Mouse (Mus musculus): ENCODE results near the gene Rasl11b. TPM values are rescaled to one million over a fixed set of nuclear protein-coding genes. Genes with fewer than 3 reads are reported as not detected.

The Rasl11b gene
- polyA plus RNA-seq, 1 experiment from 2014 or later: 28.6 TPM

DNA sequence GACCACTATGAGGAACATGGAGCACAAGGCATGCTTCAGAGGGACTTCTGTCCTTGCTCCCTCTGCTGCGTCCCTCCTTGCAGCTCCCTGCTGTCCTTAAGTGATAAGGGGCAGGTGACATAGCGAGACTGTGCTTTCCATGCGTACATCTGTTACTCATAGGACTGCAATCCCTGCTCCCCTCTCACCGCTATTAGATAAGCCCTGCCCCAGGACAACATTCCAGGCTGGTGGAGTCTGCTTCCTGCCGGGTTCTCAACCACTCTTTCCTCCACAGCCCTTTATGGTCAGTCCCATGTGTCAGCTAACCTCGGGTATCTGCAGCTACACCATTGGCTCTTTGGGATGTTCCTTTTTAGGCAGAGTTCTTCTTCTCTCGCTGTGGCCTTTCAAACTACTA lies 13.4 kb downstream of the Rasl11b start:
- DNase-seq (ENCODE audit: low spot score): no peak

DNA sequence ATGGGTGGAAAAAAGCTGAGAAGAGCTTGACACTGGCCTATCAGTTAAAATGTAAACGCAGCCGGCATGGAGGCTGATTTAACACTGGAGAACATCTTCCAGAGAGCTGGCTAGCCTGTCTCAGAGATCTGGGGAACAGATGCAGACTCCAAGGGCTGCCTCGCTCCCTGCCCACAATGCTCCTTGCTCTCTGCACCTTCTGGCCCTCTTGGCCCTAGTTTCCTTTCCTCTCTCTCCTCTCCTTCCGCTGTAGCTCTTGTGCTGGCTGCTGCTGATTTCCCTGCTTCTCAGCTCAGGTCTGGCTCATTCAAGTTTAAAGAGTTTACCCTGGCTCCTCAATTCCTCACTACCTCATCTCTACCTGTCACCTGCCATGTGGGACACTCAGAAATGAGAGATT lies 14.6 kb downstream of the Rasl11b start:
- no peak for DNase-seq (ENCODE audit: low spot score)

DNA sequence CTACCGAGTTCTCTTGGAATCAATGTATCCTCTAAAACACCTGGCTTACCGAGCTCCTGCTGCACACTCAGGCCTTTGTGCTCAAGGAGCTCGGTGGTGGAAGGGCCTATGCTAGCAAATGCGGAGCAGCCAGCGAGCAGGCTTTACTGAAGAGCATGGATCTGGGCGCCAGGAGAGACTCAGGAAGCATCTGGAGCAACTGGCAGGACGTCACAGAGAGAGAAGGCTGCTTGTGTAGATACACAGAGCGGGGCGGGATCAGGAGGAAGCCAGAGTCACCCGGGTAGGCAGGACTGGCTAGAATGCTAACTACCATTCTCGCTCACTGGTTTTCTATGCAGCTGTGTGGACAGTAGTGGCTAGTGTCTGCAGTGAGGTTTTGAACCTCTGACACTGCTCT lies 16.3 kb downstream of the Rasl11b start:
- DNase-seq (ENCODE audit: low spot score): no peak

DNA sequence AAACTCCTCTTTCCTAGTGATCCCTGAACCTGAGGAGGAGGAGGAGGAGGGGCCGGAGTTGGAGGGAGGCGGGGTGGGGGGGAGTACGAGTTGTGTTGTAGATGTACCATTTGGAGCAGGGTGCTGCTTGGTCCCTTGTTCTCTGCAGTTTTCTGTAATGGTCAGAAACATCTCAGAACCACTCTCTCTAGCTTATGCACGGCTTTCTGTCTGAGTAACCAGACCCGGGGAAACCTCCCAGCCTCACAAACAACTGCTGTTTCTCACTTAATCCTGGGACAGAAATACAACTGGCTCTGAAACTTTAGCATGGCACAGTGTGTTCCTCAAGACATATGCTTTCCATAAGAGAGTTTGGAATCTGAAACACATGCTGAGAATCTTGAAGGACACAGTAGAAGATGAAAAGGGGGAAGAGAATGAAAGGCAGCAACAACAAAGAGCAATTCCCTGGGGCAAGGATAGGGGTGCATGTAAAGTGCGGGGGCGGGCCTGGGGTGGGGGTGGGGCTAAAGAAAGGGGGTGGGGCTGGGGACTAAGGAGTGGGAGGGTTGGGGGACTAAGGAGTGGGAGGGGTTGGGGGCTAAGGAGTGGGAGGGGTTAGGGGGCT lies 19.5 kb downstream of the Rasl11b start:
- DNase-seq (ENCODE audit: low spot score): no peak

DNA sequence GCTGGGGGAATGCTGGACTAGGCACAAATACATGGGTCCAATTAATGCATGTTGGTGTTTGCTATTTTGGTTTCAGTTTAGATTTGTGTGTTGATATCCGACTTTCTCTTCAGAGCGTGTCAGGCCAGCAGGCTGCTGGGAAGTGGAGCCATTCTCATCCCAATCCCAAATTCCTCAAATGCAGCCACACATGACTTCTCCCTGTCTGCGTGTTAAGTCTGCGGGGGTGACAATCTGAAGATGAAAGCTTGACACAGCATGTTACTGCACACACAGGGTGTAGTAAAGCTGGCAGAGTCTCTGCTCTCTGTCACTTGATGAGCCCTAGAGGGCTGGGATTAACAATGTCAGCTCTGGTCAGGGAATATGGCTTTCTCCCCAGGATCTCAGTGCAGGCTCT lies 20.0 kb downstream of the Rasl11b start:
- DNase-seq (ENCODE audit: low spot score): no peak

DNA sequence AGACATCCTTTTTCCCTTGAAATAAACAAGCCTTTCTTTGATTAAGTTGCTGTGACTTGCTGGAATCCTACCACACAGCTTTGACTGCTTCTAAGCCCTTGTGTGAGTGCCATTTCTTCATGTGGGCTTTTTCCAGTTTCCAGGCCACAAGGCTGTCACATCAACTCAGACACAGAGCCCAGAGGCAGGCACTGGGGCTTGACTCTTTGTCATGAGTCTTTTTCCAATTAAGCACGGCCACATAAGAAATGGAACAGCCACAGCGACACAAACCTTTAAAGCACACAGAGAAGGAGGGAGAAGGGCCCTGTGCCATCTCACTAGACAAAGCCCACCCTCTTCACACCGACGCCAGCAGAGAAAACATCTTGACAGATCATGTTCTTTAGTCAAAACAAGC lies 23.4 kb downstream of the Rasl11b start:
- no peak for DNase-seq (ENCODE audit: low spot score)

DNA sequence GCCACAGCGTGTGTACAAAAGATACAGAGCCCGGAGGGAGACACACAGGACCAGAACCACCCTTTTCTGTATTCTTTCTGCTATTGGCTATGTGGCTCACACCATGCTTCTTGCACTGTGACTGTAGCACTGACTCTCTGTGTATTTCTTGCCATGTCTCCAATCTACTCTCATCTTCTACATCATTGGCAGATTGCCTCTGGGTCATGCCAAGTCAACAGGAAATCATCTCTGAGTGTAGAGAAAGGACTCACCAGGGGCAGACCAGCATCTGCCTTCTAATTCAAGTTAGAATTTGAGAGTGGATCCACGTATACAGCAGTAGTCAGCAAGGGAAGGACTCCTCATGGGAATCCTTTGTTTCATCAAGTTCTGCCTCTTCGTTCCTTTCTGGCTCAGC lies 27.5 kb downstream of the Rasl11b start:
- no peak for DNase-seq (ENCODE audit: low spot score)

DNA sequence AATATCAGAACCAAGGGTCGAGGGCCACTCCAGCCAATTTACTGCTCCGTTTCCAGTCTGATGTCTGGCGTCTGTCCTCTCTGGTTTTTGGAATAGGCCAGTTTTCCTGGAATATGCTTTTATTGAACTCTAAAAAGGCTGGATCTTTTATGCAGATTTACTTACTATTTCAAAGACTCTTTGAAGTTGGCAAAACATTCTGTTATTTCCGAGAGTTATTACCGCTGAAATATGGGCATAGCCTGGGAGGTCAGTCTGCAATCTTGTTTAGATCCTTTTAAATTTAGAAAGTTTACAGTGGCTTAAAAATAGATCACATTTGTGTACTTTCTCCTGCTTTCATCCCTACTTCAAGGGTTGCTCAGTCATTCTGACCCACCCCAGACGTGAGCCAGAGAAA lies 29.4 kb downstream of the Rasl11b start:
- DNase-seq (ENCODE audit: low spot score): no peak

DNA sequence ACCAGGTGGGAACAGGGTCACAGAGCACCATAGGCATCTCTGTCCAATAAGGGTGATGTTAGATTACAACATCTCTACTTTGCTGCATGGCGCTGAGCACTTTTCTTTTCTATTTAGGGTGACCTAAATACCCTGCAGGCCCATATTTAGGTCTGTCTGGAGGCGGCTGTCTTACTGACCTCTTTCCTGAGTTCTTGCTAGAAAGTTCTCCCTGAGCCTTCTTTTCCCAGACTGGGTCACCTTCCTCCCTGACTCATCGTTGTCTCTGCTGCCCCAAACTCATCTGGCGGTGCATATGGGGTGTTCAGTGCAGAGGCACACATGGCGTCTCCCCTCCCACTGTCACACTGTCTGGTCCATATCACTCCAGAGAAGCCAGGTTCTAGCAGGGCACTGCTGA lies 31.1 kb downstream of the Rasl11b start:
- no peak for DNase-seq (ENCODE audit: low spot score)

DNA sequence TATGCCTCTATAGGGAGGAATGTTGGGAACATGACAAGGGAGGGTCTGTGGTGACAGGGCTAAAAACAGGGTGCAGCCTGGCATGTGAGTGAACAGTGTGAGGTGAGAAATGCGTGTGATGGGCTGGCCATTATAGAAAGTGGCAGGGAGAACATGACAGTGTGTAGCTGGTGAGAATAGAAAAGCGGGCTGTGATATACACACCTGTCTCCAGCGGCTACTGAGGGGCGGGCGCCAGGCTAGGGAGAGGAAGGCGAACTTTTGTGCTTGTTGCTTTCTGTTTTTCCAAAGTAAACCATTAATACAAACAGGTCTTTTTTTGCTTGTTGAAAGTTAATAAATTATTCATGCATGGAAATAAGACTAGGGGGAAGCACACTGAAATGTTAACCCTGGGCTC lies 32.3 kb downstream of the Rasl11b start:
- no peak for DNase-seq (ENCODE audit: low spot score)

DNA sequence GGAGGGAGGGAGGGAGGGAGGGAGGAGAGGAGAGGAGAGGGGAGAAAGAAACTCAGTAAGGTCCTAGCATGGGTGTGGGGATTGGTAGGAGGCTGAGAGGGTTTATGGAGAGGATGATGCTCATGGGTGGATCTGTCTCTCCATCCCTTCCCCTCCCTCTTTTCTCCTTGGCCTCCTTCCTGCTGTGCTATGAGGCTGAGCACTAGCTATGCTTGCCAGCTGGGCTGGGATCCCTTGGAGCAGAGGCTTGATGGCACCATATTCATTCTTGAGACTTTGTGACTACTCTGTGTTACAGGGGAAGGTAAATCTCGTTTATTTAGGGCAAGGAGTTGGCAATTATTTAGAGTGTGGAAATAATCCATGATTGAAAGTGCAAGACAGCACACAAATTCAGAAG lies 33.9 kb downstream of the Rasl11b start:
- DNase-seq (ENCODE audit: low spot score): no peak

DNA sequence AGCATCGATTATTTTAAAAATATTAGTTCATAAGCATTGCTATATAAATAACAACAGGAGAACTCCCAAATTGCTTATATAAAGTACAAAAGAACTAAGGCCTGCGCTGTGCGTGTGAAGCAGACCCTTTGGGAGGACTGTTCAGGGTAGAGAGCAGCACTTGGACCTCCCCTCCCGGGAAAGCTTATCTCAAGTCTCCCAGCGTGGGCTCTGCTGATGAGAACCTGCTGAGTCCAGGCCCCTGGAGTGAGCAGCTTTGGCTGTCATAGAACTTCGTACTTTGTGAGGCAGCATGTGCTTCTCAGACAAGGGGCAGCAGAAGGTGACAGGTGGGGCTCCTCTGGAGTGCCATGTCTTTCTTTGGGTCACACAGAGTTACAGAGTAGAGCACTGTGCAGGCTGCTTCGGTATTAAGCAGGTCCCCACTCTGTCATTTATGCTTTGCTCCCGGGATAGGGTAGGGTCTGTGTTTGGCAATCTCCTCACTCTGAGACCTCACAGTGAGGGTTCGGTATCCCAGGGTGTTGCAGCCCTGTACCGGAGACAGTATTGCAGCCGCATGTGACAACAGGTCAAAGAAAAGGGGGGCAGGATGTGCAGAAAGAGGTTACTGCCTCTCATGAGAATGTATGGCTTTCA lies 34.8 kb downstream of the Rasl11b start:
- DNase-seq (ENCODE audit: low spot score): no peak

DNA sequence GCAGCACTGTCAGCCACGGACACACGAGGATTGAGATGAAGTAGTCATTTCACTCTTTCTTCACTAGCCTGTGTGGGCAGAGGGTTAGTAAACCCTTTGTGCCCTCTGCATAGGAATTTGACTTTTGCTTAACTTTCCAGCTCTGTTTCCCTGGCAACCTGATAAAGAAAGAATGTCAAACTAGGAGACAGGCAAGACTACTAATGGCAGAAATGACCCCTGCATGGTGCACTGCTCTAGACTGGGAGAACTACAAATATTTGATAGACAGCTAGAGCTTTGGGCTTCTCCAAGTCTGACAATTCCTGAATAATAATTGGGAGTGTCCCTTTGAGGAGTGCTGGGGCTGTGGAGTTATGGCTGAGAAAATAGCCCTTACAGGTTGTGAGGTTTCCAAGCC lies 35.4 kb downstream of the Rasl11b start:
- no peak for DNase-seq (ENCODE audit: low spot score)

DNA sequence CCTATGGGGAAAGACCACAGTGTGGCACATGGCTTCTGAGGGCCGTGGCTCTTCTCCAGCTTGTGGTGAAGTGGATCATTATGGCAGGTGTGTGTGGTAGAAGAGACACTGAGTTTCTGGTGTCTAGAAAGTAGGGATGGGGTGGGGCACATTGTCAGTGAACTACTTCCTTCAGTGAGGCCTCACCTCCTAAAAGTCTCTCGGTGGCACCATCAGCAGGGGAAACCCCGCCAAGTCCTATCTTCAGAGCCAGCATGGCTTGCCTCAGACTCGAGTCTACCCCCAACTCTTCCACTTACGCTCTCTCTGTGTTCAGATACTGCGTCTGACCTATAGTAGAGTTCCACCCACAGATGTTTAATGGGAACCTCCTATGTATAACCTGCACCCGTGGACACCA lies 38.7 kb downstream of the Rasl11b start:
- peak; percentile 14 for DNase-seq (ENCODE audit: low spot score)

DNA sequence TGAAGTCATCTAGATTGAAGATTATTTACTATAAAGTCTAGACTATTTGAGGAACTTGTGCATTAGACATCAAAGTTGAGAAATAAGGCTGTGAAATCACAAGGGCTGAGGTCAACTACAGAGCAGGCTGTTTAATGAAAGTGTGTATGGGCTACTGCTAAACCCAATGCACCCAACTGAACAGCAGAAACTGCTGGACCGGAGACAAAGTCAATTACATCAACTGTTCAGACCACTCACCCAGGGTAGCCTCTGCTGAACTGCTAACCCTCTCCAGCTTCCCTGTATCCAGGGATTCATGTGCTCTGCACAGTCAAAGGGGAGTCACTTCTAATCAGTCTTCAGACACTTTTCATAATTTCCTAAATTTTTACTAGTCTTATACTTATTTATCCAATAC lies 44.3 kb downstream of the Rasl11b start:
- no peak for DNase-seq (ENCODE audit: low spot score)

DNA sequence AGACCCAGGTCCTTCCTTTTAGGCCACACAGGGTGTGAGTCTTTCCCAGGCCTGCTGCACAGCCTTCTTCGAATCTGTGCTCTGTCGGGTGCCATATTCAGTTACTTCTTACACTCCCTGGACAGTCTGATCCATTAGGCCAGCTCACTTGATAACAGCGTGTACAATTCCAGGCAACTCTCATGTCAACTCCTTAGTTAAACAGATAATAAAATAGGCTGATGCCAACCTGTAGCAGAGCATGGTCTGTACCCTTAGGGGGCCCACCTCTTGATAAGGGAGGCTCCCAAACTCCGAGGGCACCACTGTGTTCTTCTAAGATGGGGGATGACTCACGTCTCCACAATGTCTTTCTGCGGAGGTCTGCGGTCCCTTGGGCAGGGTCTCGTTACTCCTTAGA lies 45.2 kb downstream of the Rasl11b start:
- DNase-seq (ENCODE audit: low spot score): no peak

DNA sequence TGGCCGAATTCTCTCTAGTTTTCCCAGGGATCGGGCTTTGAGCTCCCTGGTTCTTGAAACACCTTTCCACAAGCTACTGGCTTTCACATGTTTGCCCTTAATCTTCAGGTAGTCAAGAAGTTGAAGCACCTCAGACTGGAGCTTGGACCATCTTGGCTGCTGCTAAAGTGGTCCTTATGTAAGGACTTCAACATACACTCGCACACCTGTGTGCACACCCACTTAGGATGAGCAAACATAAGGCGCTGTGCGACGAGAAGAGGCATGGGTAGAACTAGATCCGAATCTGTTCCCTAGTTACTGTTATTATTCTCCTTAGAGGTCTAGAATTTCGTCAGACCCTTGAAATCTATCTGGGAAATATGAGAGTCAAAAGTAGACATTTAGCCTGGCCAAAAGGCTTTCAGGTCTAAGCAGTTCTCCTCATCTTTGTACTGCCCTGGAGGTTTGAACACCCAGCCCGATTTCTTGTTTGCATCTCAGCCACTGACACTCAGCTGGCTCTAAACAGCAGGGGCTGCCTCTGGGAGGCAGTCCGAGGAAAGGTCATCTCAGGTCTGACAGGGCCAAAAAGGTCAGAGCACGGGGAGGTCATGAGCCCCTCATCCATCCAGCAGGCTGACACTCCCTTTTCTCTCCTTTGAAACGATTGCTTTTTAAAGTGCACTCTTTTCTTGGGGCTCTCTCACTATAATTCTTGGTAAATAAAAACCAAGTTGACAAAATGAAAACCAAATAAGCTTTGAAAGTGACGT lies 46.0 kb downstream of the Rasl11b start:
- DNase-seq (ENCODE audit: low spot score): no peak

DNA sequence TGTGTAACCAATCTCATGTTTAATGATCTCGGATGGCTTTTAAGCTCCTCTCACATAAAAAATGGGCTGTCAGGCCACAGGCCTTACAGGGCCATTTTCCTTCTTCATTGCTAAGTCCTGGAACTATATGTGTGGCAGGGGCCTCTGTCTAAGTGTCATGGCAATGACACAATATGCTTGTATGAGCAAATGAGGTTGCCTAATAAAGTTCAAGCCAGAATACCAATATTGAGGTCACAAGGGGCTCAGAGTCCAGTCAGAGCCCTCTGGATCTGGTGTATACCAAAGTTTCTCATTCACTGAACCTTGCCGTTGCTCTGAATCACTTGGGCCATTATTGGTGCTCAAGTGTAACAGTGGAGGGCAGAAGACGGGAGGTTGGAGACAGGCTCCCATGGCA lies 47.6 kb downstream of the Rasl11b start:
- no peak for DNase-seq (ENCODE audit: low spot score)

DNA sequence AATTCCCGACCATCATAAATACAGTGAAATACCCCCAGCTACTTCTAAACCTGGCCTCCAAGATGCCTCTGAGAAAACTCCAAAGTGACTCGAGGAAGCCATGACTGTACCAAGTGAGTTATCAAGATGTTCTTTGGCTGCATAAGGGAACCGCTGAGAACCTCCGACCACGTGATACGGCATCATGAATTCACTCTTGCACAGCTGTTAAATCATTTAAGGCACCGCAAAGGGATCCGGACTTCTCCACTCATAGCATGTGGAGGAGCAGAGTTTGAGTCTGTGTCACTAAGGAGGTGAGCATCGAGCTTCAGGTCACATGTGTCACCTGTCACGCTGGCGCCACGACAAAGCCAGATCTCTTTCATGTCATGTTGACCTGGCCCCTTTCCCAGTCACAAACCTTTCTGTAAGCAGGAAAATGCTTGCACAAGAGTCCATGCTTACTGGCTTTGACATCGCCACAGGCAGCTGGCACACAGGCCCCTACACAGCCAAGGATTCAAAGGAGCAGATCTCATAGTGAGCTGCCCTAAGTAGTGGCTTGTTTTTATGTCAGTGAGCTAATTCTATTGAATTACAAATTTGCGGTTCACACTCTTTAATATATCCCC lies 49.4 kb downstream of the Rasl11b start:
- no peak for DNase-seq (ENCODE audit: low spot score)

DNA sequence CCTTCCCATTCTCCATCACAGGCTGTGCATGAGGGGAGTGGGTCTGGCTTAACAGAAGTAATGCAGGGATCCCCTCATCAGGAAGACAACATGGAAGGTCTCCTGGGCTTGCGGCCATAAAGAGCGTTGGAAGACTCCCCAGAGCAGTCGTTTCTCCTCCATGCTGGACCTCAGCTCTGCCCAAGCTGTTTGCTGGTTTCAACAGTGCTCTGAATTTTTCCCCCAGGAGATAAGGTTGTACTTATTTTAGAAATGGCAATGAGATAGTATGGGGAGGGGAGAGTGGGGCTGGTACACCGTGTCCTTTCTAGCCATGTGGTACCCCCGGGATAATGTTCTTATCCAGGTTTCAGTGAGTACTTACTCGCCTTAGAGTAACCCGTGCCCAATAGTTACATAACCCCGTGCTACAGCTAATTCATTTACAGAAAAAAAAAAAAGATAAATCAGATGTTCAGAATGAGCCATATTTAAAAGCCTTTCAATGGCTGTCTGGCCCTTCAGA lies 50.6 kb downstream of the Rasl11b start:
- no peak for DNase-seq (ENCODE audit: low spot score)

DNA sequence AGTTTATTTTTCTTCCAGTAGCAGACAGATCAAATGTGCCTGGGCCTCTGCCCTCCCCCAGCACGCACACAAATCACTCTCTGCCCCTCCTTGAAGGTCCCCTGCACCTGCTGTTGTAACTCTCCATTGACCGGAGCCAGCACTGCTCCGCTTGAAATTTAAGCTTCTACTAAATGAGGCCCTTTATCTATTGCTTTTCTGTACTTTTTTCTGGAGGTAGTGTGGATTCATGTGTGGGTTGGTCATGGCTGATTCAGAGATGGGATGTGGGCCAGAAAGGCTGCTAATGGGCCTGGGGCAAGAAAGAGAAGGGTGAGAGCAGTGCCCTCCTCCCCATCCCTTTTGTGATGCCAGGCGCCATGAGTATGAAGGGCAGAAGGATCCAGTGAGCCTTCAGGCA lies 51.4 kb downstream of the Rasl11b start:
- DNase-seq (ENCODE audit: low spot score): peak; percentile 15

DNA sequence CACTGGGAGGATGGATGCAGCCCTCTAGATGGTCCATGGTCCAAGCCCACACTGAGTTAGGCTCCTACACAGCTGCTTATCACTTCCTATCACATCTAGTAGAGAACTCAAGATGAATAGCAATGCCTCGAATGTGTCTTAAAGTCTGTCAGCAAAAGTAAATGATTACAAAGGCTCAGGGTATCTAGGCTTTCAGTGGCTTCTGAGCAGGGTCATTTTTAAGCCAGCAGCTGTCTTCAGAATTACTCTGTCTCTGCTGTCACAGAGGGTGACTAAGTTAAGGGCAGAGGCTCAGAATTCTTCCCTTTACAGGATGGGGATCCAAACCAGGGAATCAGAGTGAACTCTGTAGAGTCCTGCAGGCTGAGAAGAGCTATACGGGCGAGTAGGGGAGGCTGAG lies 51.9 kb downstream of the Rasl11b start:
- DNase-seq (ENCODE audit: low spot score): no peak
